Mouse (Mus musculus) lung, adult 2 months (tissue): ENCODE measurements around the gene Grid2. TPM values are rescaled to one million over a fixed set of nuclear protein-coding genes. Genes with fewer than 3 reads are reported as not detected.

Experiments used
- DNase-seq: peaks from one replicate; pipeline ENCODE4 v3.0.0; 2022
- H3K4me1 ChIP-seq: fragments of 200-500 bp; 2 replicates; pipeline ENCODE4 v1.6.1; 2011; ENCODE audit warnings: low read length; ENCODE audit not compliant: control insufficient read depth, insufficient read depth
- H3K4me3 ChIP-seq: fragments of 200-500 bp; replicated peaks from 2 replicates; pipeline ENCODE3; 2011; ENCODE audit warnings: low read depth, mild to moderate bottlenecking, control low read depth, low read length; ENCODE audit errors: extremely low read depth
- CTCF ChIP-seq: fragments of 200-500 bp; IDR thresholded peaks from 2 replicates; pipeline ENCODE4 v1.5.1; 2011; ENCODE audit warnings: mild to moderate bottlenecking, low read length, control low read depth; ENCODE audit not compliant: insufficient read depth
- POLR2A ChIP-seq: fragments of 200-500 bp; IDR thresholded peaks from 2 replicates; pipeline ENCODE4 v1.6.1; 2011; ENCODE audit warnings: low read depth, mild to moderate bottlenecking, control low read depth, low read length, borderline replicate concordance; ENCODE audit errors: extremely low read depth
- WGBS: fragments of 180-500 bp; shearing (Covaris S2); methylation state at CpG from one replicate; pipeline ENCODE4 v1.1.7; 2018; 5-methylcytosine and 5-hydroxymethylcytosine counted together
- polyA plus RNA-seq: library from polyadenylated mRNA; depleted of rRNA; stranded (reverse); fragments of >200 nt; gene quantifications from 2 replicates; pipeline ENCODE4 v1.2.3, GENCODE M21; 2012

Grid2 gene
- polyA plus RNA-seq, 1 experiment = 0.04 TPM

DNA sequence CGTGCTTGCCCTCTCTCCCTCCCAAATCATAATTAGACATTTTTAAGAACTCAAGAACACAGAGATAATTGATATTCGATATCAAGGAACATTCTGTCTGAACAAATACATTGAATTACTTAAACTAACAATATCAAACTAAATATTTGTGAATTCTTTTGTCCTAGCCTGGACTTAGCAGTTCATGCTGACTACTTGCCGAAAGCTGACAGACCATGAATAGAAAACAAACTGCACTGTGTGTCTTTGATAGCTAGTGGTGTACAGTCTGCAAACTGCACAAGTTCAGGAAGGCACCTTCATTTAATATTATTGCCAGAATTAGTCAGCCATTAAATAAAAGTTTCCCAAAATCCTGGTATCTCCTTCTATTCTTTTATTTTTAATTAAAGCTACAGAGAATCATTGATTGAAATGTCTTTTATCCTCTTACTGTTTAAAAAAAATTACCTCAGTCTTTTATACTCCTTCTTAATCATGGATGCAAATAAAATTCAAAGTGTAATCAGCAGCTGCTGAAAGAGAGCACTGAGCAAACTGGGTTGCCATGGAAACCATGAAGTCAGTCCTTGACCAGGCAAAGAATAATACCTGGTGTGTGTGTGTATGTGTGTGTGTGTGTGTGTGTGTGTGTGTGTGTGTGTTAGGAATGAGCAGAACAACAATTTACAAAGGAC lies 621.5 kb downstream of the Grid2 start:
- DNase-seq = no peak
- Histone ChIP-seq H3K4me3 (no peak overlapping the region), H3K4me1 (no peaks in the 10 kb centered on the region)
- 61% methylated on average over 3 of the region's 3 CpGs for WGBS
- TF ChIP-seq CTCF = no peak
- no peak for TF ChIP-seq POLR2A

DNA sequence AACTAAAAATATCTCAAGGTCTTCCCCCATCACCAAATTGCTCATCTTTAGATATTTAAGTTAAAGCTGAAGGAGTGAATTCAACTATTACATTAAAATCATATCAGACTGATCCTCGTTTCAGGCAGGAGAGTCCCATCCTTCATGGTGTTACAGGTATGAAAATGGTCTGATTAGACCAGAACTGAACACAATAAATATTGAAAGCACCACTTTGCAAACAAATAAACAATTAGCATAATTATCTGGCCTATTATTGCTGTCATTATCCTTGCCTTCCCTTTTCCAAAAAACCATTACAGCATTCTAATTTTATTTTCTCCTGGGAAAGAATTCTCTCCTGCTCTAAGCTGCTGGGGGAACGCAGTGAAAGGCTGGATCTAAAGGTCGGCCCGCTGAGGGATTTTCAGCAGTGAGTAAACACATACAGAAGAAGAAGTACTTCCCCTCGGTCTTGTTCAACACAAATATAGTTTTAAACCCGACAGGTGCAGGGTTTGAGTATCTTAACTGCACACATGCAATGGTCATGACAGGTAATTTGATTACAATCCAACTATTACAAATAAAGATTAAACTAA lies 622.2 kb downstream of the Grid2 start:
- 45% methylated on average over 6 of the region's 6 CpGs for whole genome bisulfite sequencing
- H3K4me1 ChIP-seq = no peaks in the 10 kb centered on the region

DNA sequence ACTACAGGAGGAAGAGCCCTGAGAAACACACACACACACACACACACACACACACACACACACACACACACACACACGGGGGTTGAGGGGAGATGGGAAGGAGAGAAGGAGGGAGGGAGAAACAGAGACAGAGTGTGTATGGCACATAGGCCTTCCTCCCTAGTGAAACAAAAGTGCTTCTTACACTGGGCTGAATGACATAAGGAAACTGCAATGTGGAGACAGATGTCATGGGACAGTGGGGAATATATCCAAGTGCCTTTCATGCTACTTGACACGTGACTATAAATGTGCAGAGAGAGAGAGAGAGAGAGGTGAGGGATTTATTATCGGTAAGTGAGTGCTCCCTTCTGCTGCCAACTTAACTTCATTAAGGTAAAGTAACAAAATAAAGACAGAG lies 639.0 kb downstream of the Grid2 start:
- DNase-seq = no peak
- 62% methylated on average over 3 of the region's 3 CpGs for WGBS
- no peak for TF ChIP-seq CTCF
- no peak for TF ChIP-seq POLR2A
- no peaks in the 10 kb centered on the region for H3K4me1 ChIP-seq
- no peak overlapping the region for H3K4me3 ChIP-seq

More for the DNA sequence above, 622.2 kb downstream of the Grid2 start:
- DNase-seq = no peak
- H3K4me3 ChIP-seq = no peak overlapping the region
- TF ChIP-seq POLR2A (no peak), CTCF (no peak)

DNA sequence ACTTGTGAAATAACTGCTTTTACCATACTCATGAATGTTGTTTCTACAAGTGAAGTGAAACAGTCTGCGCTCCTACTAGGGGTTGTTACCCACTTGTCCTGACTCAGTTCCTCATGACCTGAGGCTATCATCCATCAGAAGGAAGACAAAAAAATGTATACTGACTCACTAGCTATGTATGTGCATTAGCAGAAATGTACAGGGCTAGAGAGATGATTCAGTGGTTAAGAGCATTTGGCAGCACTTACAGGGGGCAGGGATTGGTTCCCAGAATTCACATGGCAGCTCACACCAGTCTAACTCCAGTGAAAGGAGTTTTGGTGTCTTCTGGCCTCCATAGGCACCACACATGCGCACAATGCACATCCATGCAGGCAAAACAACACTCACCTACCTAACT lies 642.5 kb downstream of the Grid2 start:
- Histone ChIP-seq H3K4me1 (no peaks in the 10 kb centered on the region), H3K4me3 (no peak overlapping the region)
- WGBS = 80% methylated on average over 2 of the region's 2 CpGs
- TF ChIP-seq POLR2A (no peak), CTCF (no peak)
- DNase-seq = no peak

DNA sequence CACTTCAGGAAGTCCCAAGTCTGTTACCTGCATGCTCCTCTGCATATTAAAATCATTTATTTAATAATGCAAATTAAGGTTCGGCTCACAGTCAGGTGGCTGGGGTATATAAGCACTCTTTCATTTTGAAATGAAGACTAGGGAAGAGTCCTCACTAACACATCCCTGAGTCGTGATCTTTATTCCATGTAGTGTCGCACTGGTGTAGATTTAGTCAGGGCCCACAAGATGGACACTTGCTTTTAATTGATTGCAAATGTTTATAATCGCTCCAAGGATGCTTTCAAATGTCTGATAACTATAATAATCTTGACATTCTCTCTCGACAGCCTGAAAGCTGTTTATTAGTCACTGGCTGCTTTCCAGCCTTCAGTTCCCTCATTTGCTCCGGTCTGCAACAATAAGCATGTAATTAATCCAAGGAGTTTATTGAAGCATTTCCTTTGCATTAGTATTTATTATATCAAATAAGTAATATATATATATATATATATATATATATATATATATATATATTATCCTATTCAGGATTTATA lies 661.4 kb downstream of the Grid2 start:
- Histone ChIP-seq H3K4me1 (no peaks in the 10 kb centered on the region), H3K4me3 (no peak overlapping the region)
- DNase-seq = no peak
- WGBS = 60% methylated on average over 6 of the region's 6 CpGs
- no peak for TF ChIP-seq POLR2A

DNA sequence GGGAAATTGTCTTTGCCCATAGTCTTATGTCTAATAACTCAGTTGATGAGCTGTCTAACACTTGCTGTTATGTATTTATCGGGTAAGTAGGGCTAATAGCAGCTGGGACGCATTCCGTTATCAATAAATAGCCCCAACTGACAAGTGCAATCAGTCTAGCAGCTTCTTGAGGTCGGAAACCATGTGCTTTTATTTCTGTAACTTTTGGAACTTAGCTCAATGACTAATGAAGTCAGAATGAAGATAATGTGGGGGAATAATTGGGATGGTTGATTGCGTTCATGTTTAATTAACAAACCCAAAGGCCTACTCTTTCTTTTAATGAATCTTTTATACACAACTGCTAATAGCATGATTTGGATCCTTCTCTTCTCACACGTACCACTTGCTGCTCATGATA lies 666.3 kb downstream of the Grid2 start:
- DNase-seq = no peak
- TF ChIP-seq CTCF = no peak
- TF ChIP-seq POLR2A = no peak
- Histone ChIP-seq H3K4me3 (no peak overlapping the region), H3K4me1 (no peaks in the 10 kb centered on the region)
- 83% methylated on average over 6 of the region's 6 CpGs for WGBS

DNA sequence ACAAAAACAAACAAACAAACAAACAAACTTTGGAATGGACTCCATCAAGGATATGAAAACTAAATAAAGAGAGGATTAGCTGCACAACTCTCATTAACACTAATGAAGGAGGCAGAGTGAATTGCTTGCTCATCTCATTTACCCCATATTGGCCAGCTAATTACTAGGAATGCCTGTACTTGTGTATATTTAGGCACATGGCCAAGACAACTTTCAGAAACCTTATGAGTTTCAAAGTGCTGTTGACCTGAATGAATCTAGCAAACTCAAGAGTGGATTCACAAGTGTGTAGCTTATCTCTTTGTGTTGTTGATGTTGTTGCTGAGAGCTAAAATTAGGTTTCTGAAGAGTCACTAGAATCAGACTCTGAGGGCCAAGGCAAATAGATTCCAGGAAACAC lies 675.5 kb downstream of the Grid2 start:
- Histone ChIP-seq H3K4me3 (no peak overlapping the region), H3K4me1 (no peaks in the 10 kb centered on the region)
- no peak for TF ChIP-seq CTCF
- TF ChIP-seq POLR2A = no peak
- DNase-seq = no peak

DNA sequence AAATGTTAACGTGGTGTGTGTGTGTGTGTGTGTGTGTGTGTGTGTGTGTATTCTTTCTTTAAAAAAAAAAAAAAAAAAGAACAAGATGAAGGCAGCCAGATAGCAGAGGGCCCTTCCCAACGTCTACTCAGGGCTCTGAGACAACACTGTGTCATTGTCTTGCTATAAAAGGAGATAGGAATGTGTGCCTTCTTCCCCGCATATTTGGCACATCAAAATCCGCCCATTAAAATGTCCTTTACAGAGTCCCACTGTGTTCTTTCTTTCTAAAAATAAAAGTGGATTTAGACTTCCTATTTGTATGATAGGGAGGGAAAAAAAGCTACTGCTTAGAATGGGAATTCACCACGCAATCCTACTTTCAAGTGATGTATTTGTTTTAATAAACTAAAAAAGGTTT lies 691.0 kb downstream of the Grid2 start:
- no peak for TF ChIP-seq POLR2A
- no peak for TF ChIP-seq CTCF
- DNase-seq = no peak
- Histone ChIP-seq H3K4me1 (no peaks in the 10 kb centered on the region), H3K4me3 (no peak overlapping the region)
- WGBS = 51% methylated on average over 5 of the region's 5 CpGs

DNA sequence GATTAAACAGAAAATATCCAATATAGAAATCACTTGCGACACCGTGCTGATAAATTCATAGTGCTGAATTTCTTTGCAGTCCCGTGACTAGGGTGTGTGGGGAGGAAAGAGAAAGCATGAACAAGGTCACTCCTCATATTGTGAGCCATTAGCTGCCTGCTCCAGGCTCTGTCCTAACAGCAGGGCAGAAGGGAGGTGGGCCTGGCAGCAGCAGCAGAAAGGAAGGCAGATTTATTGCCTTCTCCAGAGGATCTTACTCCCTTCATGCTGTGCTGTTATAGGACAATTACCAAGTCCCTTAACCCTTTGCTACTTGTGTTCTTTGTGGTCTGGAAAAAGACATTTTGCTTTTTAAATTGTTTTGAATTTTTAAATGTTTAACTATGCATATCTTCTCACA lies 708.1 kb downstream of the Grid2 start:
- DNase-seq = no peak
- 68% methylated on average over 3 of the region's 3 CpGs for WGBS
- Histone ChIP-seq H3K4me3 (no peak overlapping the region), H3K4me1 (no peaks in the 10 kb centered on the region)
- no peak for TF ChIP-seq POLR2A
- TF ChIP-seq CTCF = no peak

DNA sequence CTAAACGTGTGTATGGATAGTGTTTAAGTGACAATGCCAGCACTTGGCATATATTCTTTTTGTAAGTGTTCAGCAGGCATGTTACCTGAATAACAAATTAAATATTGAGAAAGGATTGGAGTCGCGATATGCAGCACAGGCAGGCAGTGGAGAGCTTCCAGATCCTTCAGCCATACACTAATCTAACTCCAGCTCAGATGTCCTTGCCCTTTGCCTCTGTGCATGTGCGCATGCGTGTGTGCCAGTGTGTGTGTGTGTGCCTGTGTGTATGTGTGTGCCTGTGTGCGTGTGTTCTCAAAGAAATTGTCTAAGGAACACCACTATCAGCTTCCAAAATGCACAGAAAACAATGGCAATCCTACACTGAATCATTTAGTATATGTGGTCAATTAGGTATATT lies 708.6 kb downstream of the Grid2 start:
- Histone ChIP-seq H3K4me1 (no peaks in the 10 kb centered on the region), H3K4me3 (no peak overlapping the region)
- WGBS = 72% methylated on average over 6 of the region's 6 CpGs
- no peak for DNase-seq
- TF ChIP-seq CTCF (no peak), POLR2A (no peak)
